Mouse (Mus musculus) left cerebral cortex, postnatal 14 days (tissue): ENCODE data around the gene Pcdh9. TPM values are rescaled to one million over a fixed set of nuclear protein-coding genes. Genes with fewer than 3 reads are reported as not detected.

Experiments used
- DNase-seq, 2 experiments: peaks; one replicate each; pipeline ENCODE4 v3.0.0; 2021 to 2022; ENCODE audit warnings: low spot score in 2 of 2, mixed read lengths in 1 of 2
- intact Hi-C: fragments of 180-260 bp; cut with DNase I; formaldehyde crosslinking; loops from one replicate; pipeline ENCODE4 v1.15.1; 2025
- total RNA-seq, 2 experiments: library from RNA; stranded (reverse); gene quantifications; 2 replicates each; pipeline ENCODE4 v1.2.3; 2021

Pcdh9 gene
- total RNA-seq, 2 experiments from 2014 or later, result 193 to 219 TPM

DNA sequence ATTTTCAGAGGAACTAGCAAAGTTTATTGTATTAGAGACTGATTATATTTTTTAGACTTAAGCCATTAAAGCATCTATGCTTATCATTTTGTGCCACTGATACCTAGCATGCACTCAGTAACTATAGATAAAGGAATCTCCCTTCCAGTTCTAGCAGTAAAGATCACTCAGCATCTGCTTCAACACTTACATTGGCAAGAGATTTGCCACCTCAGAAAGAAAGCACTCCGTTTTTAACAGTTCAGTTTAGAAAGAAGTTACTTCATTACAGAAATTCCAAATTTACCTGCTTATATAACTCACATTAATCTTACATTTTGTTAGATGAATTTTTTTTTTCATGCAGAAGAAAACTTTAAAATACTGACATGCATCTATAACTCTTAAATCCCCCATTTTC, 266.3 kb downstream of the Pcdh9 start:
- DNase-seq, result peak in 1 of 2 experiments; percentile 24
- intact Hi-C loops, result no loop called here

DNA sequence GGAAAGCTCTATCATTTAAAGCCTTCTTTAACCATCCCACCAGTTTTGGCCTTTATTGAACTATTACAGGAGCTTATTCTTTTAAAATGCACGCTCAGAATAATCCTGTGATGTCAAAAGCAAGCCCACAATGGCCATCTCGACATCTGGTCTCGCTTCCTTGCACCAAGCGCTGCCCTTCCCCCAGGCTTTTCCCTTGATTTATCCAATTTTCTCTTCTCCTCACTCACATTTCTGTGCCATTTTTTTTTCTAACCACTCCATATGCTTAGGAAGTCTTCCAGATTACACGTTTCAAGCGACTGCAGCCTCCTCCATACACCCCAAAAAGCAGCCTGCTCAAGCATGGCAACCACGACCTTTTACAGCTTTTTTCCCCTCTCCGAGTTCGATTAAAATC, 269.3 kb downstream of the Pcdh9 start:
- peak; percentile 38 to 47 for DNase-seq
- intact Hi-C loops, result no loop called here

- DNase-seq, result peak; percentile 55 to 57
- intact Hi-C loops, result no loop called here
Measured at GRCm38 (mm10) chr14:93607546-93607945, 282.9 kb downstream of the Pcdh9 start.

GRCm38 (mm10) chr14:93599997-93600396, 290.5 kb downstream of the Pcdh9 start:
- intact Hi-C loops, result no loop called here
- no peak for DNase-seq

DNA sequence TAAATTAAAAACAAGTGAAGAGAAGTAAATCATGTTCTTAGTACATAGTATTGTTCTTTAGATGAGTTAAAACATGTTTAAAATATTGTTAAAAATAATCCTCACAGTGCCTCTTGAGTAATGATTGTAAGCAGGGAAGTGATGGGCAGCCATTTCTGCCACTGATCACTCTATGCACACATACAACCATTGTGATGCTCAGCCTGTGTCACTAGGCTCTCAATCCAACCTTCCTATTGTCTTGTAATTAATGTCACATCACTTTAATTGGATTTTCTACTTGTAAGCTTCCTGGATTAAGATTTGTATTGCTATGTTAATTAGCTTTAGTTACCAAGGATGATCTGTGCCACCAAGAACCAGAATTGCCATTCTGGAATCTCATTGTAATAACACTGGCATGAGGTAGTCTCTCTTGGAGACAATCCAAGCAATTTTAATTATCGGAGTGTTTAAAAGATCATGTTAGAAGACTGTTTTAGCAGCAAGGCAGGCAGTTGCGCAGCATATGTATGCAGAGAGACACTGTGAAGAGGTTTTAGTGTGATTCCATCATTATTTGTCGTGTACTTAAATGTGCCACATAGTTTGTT, 305.0 kb downstream of the Pcdh9 start:
- intact Hi-C loops, result no loop called here
- no peak for DNase-seq

- intact Hi-C loops, result no loop called here
- DNase-seq, result no peak
Measured at GRCm38 (mm10) chr14:93564361-93564760, 326.1 kb downstream of the Pcdh9 start.

DNA sequence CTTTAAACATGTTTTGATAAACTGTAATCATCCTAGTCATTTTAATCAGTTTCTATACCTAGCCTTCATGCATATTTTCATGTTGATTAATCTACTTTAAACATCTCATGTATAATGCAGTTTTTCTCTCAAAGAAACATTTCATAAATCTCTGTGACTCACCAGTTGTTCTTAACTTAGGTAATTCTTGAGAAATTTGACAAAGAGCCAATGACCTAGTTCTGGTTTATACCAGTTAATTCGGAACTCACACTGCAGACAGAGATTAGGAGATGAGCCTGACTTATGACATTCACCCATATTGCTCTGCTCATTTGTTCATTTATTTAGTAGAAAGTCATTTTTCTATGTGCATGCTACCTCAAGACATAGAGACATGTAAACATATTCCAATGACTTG, 328.9 kb downstream of the Pcdh9 start:
- intact Hi-C loops, result no loop called here
- DNase-seq, result peak in 1 of 2 experiments; percentile 11

DNA sequence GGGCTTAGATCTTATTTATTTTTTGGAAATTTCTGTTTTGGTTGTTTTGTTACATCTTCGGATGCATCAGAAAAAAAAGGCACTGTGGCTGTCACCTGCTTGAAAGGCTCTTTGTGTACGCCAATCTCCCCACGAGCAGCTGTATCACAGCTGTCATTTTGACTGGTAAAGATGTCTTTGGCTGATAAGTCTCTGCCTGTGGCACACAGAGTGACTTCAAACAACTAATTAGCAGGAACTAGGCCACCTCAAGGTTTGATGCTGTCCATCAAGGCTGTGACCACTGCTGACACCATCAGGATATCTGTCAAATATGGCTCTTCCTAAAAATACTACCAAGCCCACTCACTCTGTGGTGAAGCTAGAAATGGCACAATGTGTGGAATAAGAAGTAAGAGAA, 336.7 kb downstream of the Pcdh9 start:
- intact Hi-C loops, result no loop called here
- no peak for DNase-seq

GRCm38 (mm10) chr14:93545575-93545974, 344.9 kb downstream of the Pcdh9 start:
- intact Hi-C loops, result no loop called here
- DNase-seq, result peak in 1 of 2 experiments; percentile 38

DNA sequence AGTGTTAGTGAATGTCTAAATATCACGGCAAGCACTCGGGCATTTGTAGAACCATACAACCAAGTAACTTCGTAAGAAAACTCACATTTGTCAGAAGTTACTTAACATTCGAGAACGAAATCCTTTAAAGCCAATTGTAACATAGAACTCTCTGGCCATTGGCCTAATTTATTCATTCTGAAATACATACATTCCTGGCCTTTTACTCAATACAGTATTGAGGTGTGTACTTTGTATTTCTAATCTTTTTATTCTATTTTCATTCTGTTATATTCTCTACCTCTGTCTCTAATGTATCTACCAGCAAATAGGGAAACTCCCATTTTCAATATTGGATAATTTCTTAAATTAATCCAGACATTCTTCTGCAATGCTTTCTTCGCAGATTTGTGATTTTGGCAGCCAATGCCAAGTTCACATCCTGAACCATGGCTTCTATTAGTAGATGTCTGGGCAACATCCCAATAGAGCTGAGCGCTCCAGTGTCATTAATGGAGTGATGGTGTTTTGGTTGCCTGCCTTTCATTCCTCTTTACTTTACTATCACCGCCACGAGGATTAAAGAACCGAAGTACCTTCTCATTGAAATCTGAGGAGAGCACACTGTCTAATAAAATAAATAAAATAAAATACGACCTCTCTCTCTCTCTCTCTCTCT, 346.4 kb downstream of the Pcdh9 start:
- intact Hi-C loops, result no loop called here
- DNase-seq, result no peak

DNA sequence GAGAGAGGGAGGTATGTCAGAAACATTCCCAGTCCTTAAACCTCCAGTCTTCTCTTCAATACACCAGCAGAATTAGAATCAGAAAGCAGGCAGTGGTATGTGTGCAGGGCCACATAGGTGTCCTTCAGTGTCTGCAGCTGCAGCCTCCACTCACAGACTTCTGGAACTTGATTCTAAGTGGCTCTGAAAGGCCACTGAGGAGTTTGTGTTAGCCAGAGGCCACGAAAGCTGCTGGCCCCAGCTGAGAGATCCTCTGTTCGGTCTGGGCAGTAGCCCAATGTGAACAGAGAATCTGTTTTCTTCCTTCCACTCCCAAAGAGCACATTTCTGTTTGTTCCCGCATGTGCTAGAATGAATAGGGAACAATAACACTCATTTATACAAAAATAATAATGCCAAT, 346.9 kb downstream of the Pcdh9 start:
- peak; percentile 53 to 59 for DNase-seq
- intact Hi-C loops, result no loop called here

DNA sequence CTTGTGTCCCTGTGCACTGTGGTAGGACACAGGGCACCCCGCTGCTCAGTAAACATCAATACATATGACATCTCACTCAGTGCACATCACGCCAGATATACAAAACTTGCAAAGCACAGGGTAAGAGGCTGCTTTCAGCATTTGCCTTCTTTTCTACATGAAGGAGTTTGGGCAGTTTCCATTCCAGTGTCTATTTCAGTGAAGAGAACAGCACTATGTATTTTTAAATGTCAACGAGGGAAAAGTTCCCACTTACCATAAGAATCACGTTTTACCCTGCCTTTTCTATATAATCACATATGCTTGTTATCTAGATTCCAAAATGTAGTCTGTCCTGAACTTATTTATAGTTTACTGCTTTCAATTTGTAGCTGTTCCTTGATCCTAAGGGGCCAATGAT, 355.6 kb downstream of the Pcdh9 start:
- intact Hi-C loops, result no loop called here
- DNase-seq, result peak in 1 of 2 experiments; percentile 67

DNA sequence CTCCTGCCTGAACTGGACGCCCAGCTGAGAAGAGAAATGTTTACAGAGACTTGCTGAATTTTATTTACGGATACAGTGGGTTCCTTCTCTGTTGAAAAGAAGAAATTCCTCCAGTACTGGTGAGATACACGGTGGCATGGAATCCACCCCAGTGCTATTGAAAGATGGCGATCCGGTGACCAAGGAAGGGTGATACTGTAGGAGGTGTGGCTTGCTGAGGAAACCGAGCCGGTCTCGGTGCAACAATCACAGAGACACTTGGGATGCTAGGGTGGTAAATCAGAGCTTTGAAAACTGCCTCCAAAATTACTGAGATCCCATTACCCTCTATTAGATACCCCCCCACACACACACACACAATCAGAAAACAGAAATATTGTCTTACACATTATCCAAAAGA, 367.0 kb downstream of the Pcdh9 start:
- DNase-seq, result no peak

DNA sequence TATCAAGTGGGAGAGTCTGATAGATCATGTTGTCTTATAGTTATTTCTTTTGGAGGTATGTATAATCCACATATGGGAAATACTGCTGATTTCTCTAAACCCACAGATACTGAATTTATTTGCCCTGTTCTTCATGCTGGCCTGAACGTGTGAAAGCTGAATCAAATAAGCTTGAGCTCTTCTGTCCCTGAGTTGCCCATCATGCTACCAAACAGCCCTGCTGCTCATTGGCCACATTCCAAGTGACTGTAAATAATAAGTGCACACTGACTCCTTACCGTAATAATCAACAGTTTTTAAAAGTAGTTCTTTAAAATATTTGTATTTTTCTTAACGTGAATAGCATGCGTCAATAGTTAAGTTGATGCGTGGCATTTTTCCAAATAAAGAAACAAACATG, 370.3 kb downstream of the Pcdh9 start:
- no peak for DNase-seq
- intact Hi-C loops, result no loop called here

More for the DNA sequence above, 367.0 kb downstream of the Pcdh9 start:
- intact Hi-C loops, result no loop called here

DNA sequence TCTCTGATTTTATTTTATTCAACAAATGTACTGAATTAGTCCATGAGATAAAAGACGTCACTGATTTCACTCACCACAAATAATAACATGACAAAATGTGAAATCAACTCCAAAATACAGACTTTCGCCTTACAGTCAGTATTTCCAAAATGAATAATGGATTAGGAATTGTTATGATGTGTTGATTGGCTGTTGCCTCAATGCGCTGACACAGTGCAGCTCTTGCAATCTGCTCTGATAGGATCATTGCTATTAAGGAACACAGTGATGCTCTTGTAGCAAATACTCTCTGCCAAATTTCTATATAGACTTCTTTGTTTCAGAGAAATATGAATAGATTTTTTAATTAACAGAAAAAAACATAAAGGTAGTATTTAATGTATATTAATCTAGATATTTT, 373.8 kb downstream of the Pcdh9 start:
- DNase-seq, result no peak
- intact Hi-C loops, result no loop called here

GRCm38 (mm10) chr14:93506107-93506506, 384.4 kb downstream of the Pcdh9 start:
- no peak for DNase-seq
- intact Hi-C loops, result no loop called here

GRCm38 (mm10) chr14:93498813-93499690, 391.4 kb downstream of the Pcdh9 start:
- intact Hi-C loops, result no loop called here
- peak; percentile 45 to 59 for DNase-seq

- DNase-seq, result no peak
- intact Hi-C loops, result no loop called here
Measured at GRCm38 (mm10) chr14:93474991-93475390, 415.5 kb downstream of the Pcdh9 start.

DNA sequence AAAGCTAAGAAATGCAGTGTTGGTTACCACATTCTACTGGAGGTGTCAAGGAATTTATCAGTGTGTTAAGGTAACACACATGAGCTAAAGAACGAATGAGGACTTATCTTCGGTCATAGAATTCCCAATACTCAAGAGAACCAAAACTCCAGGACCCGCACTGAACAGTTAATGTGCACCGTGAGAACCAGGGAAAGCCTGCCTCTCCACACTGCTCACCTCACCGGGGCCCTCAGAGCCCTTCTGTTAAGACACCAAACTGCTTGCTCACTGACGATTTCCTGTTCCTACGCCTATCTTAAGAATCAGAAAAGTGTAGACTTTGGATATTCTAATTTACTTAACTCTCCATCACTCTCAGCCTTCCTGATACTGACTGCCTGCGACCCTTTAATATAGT, 418.0 kb downstream of the Pcdh9 start:
- intact Hi-C loops, result no loop called here
- DNase-seq, result no peak

GRCm38 (mm10) chr14:93463360-93463892, 427.1 kb downstream of the Pcdh9 start:
- DNase-seq, result no peak
- intact Hi-C loops, result no loop called here
